Mouse (Mus musculus) natural killer cell, adult 2 months (primary cell): ENCODE data around the gene Sema6c.

Source experiments
- DNase-seq, 2 experiments: peaks; one replicate each; pipeline ENCODE4 v3.0.0; 2022; ENCODE audit warnings: low spot score in 2 of 2

Gene Sema6c

DNA sequence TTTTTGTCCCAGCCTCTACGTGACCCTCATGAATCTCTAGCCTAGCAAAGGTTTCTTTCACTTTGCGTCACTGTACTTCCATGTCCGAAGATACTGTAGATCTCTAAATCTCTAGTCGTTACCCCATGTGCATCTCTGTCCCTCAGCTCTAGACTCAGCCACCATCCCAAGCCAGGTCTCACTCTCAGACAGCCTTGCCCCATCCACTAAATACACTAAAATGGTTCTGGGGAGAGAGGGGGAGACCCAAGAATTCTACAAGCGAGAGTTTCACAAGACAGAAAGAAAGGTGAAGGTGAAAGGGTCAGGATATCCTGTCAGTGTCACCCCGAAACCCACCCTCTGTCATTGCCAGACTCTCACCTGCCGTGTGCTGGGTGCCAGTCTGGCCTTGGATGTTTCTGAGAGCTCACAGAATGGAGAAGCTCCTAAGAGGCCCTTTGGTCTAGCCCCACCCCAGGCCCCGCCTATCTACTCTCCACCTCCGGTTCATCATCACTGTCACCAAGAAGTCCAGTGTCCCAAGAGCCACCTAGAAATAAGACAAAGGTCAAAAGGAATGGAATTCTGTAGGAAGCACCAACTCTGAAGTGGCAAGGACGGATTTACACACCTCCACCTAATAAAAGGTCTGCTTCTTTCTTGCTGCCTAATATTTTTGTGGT, 18.2 kb upstream of the Sema6c start, which contains the start of gene Tnfaip8l2:
Gene Tnfaip8l2, minus strand, starts transcription at position 409 of the 665 bp plus-strand sequence.
- DNase-seq = peak; percentile 60 to 67

DNA sequence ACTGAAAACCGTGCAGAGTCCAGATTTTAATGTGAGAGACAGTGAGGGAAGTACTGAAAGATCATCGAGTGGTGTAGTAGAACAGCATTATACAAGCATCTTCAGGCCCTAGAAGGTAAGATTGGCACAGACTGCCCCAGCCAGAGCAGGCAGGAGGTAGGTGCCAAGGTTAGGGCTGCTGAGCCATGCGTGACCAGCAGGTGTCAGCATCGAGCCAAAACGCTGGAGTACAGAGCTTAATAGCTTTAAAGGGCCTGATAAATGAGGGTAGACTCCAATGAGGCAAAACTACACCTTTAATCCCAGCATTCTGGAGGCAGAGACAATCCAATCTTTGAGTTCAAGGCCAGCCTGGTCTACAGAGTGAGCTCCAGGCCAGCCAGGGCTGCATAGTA, 17.6 kb upstream of the Sema6c start:
- DNase-seq = peak; percentile 84 to 90

DNA sequence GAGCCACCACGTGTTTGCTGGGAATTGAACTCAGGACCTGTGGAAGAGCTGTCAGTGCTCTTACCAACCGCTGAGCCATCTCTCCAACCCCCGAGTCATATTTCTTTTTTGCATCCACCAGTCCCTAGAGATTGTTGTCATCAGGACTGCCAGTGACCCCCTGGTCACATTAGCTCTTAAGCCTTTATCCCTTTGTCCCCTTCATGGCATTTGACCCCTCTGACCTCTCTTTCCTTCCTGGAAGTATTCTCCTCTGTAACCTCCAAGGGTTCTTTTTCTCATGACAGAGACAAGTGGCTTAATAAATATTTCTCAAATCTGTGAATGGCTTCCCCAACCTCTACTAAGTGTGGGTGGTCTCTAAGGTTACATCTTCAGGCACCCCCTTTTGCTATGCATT, 12.3 kb upstream of the Sema6c start:
- no peak for DNase-seq

DNA sequence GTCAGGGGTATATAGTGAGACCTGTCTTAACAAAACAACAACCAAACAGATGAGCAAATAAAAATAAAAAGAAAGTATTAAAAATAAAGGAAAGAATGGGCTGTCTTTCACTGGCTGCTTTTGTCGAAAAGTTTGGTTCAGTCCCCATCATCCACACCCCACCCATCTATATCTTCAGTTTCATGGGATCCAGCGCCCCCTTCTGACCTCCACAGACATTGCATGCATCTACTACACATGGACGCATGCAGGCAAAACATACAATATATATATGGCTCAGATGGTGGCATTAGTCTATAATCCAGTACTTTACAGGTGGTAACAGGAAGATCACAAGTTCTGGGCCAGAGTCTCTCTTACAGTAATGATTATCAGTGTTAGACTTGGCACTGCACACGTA, 6.4 kb upstream of the Sema6c start:
- DNase-seq = peak; percentile 63 to 78

DNA sequence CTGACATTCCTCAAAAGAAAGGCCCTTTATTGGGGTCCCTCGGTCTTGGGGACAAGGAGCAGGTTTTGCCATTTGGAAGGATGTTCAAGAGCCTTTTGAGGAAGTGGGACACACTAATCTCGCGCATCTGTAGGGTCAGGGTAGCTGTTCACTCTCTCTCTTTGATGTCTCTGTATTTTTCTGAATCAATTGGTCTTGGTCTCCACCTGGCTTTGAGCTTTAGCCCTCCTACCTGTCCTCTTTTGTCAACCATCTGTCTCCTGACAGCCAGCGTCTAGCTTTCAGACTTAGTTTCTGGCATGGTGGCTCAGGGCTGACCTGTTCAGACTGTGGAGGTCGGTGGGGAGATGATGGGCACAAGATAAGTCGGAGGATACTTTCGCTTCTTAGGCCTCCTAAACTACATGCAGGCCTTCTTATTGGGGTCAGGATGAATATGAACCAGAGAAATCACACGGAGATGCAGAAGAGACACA, 708 bp upstream of the Sema6c start:
- DNase-seq = no peak

DNA sequence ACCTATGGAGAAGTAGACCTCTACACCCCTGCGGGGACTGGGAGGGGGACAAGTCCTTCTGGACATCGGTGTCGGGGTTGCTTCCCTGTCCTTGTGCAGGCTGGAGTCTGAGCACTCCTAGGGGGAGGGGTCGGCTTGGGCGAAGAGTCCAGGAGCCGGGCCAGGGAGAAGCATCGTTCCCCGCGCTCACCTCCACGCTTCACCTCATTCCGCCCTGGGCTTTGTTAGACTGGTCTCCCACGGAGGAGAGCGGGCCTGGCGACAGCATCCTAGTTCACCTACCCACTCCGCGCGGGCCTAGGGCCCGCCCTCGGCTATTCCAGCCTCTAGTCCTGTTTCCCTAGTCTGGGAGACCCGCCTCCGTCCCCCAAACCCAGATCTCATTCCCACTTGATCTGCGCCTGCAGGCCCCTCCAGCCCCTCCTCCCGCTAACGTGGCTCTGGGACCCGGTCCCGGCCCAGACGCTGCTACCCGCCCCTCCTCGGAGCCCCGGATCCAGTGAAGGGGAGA, 839 bp downstream of the Sema6c start:
- no peak for DNase-seq

DNA sequence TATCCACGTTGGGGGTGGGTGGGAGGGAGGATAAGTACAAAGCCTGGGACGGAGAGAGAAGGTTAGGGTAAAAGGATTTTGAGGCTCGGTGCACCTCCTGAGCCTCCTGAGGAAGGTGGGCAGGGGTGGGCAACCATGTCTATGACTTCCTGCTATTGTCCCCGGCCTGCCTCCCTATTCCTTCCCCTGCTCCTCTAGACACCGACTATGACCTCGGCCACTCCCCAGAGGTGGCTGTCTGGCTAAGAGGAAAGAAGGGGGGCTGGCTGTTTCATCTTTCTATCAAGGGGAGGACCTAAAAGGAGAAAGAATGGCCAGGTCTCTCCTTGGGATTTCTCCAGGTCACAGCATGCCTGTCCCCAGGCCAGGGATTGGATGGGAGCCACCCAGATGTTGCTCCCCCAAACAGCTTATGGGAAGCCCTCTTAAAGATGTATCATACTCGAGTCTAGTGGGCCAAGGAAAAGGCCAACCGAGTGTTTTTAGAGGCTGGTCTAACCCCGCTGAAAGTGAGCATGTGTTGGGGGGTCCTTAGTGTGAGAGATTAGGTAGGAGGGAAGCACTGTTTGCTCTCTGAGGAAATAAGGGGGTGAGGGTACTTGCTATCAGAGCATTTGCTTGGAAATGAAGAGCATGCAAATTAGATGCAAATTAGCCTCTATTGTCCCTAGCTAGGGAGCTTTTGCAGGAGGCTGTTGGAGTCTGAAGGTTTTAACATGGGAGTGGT, 1.5 kb downstream of the Sema6c start:
- no peak for DNase-seq

DNA sequence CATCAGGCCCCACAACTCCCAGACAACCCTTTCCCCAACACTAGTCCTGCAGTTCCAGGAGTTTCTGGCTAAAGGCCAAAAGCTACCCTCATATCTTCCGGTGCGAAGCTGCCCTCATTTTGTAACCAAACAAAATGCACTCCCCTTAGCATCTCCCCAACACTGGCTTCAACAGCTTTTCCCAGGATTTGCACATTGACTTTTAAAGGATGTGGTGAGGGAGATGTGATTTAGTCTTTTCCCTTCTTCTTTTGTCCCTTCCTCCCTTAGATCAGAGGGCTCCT, 2.0 kb downstream of the Sema6c start:
- DNase-seq = no peak

DNA sequence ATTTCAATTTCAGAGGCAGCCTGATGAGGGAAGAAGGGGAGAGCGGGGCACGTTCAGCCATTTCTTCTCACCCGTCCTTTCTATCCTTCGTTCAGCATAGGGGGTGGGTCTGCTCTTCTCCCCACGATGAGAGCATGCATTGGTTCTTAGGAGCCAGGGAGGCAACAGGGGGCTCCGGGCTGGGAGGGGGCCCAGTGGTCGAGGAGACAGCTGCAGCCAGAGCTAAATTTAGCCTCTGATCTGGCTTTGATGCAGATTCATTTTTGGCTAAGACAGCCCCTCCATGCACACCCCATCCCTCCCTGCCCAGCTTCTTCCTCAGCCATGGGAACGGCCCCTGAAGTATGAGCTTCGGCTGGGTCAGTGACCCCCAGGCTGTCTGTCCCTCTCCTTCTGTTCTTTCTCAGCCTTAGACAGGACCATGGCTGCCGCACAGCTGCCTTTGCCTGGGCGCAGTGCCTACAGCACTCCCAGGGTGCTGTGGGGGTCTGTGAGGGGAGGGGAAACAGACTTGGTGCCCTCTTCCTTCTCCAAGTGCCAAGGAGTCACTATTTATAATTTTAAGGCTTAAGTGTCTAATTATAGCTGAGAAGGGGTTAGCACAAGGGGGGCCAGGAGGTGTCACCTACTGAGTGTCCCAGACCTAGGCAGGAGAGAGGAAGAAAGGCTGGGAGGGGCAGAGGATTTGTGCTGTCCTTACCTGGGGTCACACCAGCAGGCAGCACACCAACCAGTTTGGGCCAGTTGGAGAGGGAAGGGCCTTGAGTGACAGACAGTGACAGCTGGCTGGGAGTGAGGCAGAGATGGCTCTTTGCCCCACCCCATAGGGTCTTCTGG, 3.4 kb downstream of the Sema6c start:
- no peak for DNase-seq

DNA sequence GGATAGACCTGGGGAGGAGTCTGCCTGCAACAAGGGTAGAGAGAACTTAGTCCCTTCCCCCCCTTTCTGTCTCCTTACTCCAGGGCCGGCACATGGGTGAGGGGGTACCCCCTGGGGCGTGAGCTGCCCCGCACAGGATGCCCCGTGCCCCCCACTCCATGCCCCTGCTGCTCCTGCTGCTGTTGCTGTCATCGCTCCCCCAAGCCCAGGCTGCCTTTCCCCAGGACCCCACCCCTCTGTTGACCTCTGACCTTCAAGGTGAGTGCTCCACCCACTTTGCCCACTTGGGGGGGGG, 3.9 kb downstream of the Sema6c start:
- no peak for DNase-seq

DNA sequence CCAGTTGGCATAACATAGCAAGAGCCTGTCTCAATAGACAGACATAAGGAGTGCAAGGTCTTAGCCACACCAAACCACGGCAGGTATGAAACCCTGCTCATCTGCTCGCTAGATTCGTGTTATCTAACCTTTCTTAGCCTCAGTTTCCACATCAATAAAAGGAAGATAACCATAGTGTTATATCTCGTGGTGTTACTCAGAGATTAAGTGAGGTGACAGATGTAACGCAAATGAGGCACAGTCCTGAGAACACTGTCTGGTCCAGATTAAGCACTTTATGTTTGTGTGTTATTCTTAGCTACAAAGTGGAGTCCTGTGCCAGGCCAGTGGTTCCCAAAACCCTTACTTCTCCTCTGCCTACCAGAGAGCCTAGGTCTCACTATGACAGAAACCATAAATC, 4.6 kb downstream of the Sema6c start:
- no peak for DNase-seq

DNA sequence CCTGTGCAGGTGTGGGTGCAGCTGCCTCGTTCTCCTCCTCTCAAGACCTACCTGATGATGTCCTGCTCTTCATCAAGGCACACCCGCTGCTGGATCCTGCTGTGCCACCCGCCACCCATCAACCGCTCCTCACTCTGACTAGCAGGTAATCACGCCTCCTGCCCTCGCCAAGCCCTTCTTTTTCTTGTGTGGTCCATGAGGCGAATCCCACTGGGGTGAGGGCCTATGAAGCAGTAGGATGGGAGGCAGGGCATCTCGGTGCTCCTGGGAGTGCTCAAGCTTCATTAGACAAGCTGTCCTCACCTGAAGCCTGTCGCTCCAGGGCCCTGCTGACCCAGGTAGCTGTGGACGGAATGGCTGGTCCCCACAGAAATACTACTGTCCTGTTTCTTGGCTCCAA, 9.7 kb downstream of the Sema6c start:
- DNase-seq = no peak

DNA sequence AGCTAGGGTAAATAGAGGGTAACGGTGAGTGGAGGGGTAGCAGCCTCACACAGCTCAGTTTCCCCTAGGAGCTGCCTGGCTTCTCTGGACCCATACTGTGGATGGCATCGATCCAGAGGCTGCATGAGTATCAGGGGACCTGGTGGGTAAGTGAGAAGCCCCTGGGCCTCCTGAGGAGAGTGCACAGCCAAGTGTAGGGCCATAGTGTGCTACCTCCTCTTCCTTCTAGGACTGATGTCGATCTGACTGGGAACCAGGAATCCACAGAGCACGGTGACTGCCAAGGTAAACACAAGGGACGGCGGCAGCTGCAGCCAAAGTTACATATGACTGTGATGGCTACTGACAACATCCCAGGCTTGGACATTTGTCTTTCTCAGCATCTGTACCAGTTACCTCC, 10.8 kb downstream of the Sema6c start:
- no peak for DNase-seq

DNA sequence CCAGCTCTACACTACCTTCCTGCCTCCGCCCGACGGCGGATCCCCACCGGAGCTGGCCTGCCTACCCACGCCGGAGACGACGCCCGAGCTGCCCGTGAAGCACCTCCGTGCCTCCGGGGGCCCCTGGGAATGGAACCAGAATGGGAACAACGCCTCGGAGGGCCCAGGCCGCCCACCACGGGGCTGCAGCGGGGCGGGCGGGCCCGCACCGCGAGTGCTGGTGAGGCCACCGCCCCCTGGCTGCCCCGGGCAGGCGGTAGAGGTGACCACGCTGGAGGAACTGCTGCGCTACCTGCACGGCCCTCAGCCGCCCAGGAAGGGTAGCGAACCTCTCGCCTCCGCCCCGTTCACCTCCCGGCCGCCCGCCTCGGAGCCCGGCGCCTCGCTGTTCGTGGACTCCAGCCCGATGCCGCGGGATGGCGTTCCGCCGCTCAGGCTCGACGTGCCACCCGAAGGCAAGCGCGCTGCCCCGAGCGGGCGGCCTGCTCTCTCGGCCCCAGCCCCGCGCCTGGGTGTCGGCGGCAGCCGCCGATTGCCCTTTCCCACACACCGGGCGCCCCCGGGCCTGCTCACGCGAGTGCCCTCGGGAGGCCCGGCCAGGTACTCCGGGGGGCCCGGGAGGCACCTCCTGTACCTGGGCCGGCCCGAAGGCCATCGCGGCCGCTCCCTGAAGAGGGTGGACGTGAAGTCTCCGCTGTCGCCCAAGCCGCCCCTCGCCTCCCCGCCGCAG, 12.4 kb downstream of the Sema6c start:
- no peak for DNase-seq

DNA sequence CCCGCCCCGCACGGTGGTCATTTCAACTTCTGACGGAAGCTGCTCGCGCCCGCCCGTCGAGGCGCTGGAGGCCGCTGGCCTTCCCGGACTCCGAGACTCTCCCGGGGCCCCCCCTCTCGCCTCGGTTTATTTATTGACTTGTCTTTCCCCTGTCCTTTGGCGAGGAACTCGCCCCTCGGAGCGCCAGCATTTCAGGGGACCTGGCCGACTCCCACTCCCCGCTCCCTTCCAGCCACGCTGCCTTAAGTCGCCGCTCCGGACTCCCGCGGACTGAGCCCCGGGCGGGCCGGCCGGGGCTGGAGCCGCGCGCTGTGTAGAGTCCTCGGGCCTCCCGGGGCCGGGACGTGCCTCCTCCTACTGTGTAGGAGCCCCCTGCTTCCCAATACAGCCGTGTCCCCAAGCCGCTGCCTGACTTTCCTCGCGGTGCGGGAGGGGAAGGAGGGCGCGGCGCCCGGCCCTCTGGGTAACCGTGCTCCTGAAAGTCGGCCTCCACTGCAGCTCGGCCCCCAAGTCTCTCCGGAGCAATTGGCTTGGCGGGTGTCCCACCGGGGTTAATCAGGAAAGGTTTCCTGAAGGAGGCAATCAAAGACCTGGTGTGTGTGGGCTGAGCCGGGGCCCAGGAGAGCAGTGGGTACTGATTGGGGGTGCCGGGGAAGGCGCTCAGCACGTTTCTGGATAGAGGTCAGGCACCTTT, 13.1 kb downstream of the Sema6c start:
- no peak for DNase-seq

DNA sequence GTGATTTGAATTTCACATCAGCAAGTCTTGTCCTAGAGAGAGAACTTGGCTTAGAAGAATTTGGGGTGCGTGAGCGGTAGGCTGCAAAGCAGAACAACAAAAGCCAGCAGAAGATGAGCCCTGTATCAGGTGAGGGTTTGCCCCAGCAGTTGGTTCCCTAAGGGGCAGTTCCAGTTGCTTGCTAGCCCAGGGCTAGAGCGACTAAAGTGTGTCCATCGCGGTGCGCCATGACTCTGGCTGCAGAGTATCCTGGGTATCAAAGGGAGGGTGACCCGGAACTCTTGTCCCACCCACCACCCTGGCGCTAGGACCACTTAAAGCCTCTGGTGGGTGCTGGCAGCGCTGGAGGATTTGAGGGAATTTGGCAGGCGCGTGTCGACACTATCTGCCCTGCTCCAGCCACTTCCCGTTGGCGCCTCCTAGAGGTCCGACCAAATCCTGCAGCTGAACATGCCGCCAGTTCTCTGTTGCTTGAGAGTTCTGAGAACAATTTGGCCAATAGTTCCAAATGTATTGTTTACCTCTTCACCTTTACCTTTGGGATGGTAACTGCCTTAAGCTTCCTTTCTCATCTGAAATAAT, 13.8 kb downstream of the Sema6c start:
- peak; percentile 73 to 81 for DNase-seq

DNA sequence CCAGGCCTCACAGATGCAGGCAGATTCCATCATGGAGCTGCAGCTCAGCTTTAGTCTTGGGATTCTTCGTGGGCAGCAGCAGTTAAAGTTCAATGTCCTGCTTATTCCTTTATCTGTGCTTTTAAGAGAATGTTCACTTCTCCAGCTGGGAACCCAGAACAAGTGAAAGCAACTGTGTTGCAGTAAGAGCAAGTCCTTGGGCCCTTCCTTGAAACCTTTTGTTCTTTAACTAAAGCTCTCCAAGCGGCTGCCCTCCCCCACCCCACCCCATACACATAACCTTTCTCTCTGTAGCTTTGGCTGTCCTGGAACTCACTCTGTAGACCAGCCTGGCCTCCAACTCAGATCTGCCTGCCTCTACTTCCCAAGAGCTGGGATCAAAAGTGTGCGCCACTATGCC, 16.2 kb downstream of the Sema6c start:
- no peak for DNase-seq

DNA sequence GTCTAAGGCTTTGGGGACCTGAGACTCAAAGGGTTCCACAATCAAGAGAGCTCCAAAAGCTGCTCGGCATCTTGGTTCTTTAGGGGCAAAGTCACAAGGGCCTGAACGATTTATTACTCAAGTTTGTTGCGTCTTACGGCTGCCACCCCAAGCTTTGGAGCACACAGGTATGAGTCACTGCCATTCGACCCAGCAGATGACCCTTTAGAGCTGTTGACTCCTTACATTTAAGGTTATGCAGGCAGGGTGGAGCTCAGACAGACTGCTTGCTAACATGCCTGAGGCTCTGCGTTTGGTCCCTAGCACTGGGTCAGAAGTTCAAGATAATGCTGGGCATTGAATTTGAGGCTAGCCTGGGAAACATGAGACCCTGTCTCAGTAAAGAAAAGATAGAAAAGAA, 17.3 kb downstream of the Sema6c start:
- DNase-seq = no peak

DNA sequence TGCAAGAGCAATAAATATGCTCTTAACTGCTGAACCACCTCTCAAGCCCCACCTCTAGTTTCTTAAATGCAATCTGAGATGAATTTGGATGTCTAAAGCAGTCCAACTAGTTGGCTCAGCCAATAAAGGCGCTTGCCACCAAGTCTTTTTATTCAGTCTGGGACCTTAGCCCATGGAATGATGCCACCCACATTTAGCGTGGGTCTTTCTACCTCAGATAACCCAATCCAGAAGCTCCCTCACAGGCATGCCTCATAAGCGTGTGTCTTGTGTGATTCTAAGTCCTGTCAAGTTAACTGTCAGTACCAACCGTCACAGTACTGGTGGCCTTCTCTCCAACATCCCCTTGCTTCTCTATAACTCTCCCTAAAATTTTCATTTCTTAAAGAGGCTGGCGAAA, 18.7 kb downstream of the Sema6c start:
- DNase-seq = no peak

DNA sequence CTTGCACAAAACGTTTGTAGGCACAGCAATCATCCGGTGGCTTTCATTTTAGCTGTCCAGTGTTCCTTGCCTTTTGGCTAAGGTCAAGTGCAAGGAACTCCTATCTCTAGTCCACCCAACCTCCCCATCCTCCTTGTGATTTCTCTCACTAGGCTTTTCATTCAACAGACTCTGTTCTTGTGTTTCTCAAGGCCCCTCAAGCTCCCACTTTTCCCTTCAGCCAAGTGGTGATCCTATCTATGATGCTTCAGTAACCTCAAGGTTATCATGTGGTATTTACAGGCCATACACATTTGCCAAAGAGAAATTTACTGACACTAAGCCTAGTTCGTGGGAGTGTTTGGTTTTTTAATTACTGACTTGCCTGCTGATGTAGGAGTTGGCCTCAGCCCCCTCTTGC, 19.6 kb downstream of the Sema6c start:
- DNase-seq = no peak

DNA sequence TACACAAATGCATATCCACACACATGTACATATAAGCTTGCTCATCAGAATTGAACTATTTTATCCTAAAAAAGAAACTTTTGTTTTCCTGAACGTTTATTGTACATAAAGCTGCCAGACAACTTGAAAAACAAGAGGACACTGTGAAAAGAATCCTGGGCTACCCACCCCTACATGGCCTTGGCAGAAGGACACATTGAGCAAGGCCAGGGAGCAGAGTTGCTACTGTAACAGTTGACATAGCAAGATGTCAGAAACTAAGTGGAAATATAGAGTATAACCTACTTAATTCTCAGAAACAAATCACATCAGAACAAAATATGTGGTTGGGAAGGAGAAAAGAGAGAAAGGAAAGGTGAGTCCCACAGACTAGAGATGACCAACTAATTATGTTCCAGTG, 21.6 kb downstream of the Sema6c start:
- DNase-seq = no peak
